Mouse (Mus musculus) layer of hippocampus, adult 9-10 months (tissue): ENCODE results near the gene Slc35c1.
"Not testable (repeated sequence)": the region's sequence is repeated elsewhere in the genome, so short reads cannot be mapped to it uniquely, and the experiment has no call there.

Source experiments
- DNase-seq: peaks from one replicate; pipeline ENCODE4 v3.0.0; 2022; ENCODE audit warnings: low spot score

The Slc35c1 gene

GRCm38 (mm10) chr2:92459921-92460707 lies at the start of gene Slc35c1:
Gene Slc35c1 (minus strand): TSS chr2:92460538.
- DNase-seq, result no peak

DNA sequence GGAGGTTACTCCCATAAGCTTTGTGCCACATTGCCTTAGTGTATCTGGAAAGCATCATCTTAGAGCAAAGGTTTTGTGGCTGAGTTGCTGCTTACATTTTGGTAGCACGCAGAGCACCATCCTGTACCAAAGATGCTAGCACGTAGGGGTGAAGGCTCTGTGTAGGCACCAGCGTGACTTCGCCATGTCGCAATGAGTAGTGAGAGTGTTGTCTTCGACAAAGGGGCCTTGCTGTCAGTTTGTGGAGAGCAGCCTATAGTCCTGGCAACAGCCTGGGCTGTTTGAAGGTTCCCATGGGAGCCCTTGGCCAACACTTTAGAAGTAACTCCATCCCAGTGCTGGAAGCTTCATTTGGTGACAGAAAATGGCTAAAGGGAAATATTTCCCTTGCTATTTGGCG lies 45.0 kb upstream of the Slc35c1 start:
- DNase-seq, result no peak

- no peak for DNase-seq
Observed at GRCm38 (mm10) chr2:92503421-92503820, 43.1 kb upstream of the Slc35c1 start.

- no peak for DNase-seq
Observed at GRCm38 (mm10) chr2:92499701-92500322, 39.5 kb upstream of the Slc35c1 start.

- no peak for DNase-seq
Observed at GRCm38 (mm10) chr2:92497112-92497511, 36.8 kb upstream of the Slc35c1 start.

GRCm38 (mm10) chr2:92496681-92497080 lies 36.3 kb upstream of the Slc35c1 start:
- DNase-seq, result no peak

DNA sequence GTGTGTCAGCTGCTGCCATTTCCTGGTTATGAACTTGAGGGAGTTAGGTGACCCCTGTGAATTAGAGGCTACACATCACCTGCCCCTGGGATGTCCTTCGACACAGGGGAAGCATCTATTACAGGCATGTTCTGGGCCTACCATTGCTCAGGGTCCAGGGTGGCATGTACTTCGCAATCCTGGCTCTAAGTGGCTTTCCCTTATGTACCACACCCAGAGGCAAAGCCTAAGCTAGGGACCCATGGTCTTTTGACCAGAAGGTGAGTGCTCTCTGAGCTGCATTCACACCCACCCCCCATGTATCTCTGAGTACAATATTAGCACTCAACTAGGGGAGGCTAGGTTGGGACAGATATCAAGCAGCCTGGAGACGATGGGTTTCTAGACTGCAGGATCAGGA lies 34.6 kb upstream of the Slc35c1 start:
- DNase-seq, result no peak

GRCm38 (mm10) chr2:92494423-92494822 lies 34.1 kb upstream of the Slc35c1 start:
- no peak for DNase-seq

DNA sequence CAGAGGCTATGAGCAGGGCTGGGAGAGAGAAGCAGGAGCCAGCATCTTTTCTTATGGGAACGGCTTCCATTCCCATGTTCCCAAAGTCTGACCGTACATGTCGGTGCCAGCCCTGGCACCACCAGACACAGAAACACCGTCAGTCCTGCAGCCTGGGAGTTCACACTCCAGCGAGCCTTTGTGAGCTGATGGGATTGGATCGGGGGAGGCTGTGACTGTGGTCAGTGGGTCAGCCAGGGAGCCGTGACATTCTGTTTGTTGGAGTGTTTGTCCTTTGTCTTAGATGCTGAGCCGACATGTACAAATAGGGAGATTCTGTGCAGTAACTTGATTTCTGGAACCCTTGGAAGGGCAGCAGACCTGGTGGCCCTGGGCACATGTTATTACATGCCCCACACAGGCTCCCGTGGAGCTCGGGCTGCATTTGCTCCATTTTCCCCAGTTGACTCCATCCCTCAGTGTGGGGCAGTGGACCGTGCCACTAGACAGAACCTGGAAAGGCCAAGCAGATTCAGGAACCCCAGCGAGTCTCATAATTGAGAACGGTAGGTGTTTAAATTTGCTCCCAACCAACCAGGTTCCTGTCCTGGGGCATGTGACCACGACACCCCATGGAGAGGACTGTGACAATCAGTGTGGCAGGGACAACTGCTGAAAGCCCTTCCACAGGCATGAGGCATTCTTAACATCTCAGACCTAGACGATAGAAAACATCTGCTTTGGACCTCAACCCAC lies 33.5 kb upstream of the Slc35c1 start:
- no peak for DNase-seq

- DNase-seq, result no peak
Observed at GRCm38 (mm10) chr2:92491950-92492501, 31.7 kb upstream of the Slc35c1 start.

GRCm38 (mm10) chr2:92490541-92490940 lies 30.2 kb upstream of the Slc35c1 start:
- DNase-seq, result no peak

DNA sequence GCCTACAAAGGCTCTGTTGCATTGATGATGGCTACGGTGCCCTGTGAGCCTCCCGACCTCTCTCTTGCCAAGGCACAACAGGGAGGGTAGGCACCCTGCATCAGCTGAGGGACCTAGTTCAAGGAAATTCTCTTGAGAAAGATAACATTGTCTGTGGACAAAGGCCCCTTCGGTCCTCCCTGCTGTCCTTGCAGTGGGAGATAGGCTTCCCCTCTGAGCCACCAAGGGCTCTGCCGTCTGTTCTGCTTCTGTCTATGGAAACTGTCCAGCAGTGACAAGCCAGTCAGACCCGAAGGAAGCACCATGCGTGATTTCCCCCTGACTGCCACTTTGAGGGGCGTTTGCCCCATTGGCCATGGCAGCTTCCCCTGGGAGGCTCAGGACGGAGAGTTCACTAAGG lies 27.5 kb upstream of the Slc35c1 start:
- no peak for DNase-seq

GRCm38 (mm10) chr2:92486911-92487310 lies 26.6 kb upstream of the Slc35c1 start:
- no peak for DNase-seq

GRCm38 (mm10) chr2:92486403-92486802 lies 26.1 kb upstream of the Slc35c1 start:
- peak; percentile 88 for DNase-seq

DNA sequence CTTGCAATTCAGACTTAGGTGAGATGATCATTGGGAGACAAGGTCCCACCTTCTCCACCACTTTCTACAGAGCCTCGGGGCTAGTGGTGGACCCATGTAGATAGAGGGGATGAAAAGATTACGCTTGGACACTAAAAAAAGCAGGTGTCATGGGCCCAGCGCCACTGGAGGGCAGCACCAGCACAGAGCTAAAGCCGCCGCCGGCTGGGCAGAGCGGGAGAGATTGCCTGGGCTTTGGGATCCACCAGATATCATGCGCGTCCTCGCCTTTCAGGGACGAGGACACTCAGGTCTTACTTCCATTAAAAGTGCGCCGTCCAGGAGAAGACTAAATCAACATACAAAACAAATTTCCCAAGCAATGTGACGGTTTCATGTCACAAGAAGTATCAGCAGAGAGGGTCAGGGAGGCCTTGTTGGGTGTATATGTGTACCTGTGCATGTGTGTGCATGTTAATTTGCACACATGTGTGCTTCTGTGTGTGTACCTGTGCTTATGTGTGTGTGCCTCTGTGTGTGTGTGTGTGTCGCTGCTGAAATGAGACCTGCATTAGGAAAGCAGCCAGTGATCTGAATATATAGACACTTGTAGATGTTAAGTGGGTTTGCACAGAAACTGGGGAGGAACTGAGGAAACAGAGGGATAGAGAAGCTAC lies 25.4 kb upstream of the Slc35c1 start:
- DNase-seq, result no peak

- DNase-seq, result no peak
Observed at GRCm38 (mm10) chr2:92484256-92485025, 24.1 kb upstream of the Slc35c1 start.

GRCm38 (mm10) chr2:92483505-92483904 lies 23.2 kb upstream of the Slc35c1 start:
- no peak for DNase-seq

DNA sequence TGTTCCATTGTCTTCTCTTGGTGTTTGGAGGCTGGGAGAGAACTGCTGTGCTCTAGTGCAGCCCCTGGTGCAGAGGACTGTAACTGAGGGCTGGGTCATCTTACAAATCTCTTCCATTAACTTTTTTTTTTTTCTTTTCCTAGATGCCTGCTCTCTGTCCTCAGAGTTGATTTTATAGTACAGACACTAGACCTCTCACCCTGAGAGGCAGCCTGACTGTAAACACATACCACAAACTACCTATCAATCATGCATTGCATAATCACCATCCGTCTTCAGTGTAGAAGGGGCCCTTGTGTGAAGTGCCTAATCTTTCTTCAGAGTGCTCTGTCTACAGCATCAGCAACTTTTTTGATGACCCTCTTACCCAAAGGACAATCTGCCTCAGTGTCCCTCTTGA lies 22.2 kb upstream of the Slc35c1 start:
- DNase-seq, result no peak

- no peak for DNase-seq
Observed at GRCm38 (mm10) chr2:92478313-92478688, 18.0 kb upstream of the Slc35c1 start.

- DNase-seq, result no peak
Observed at GRCm38 (mm10) chr2:92477672-92478312, 17.5 kb upstream of the Slc35c1 start.

GRCm38 (mm10) chr2:92476580-92476979 lies 16.2 kb upstream of the Slc35c1 start:
- not testable (repeated sequence) for DNase-seq
